Mouse (Mus musculus) cortical plate, adult 2 months (tissue): ENCODE data around the gene Son.

Experiments
- CTCF ChIP-seq: fragments of 200-500 bp; IDR thresholded peaks from 2 replicates; pipeline ENCODE4 v1.5.1; 2011; ENCODE audit warnings: mild to moderate bottlenecking, control low read depth, low read length; ENCODE audit not compliant: insufficient read depth; ENCODE audit errors: extremely low read depth
- POLR2A ChIP-seq: fragments of 200-500 bp; IDR thresholded peaks from 2 replicates; pipeline ENCODE4 v1.6.1; 2011; ENCODE audit warnings: mild to moderate bottlenecking, low read length, control low read depth; ENCODE audit not compliant: insufficient read depth; ENCODE audit errors: extremely low read depth

DNA sequence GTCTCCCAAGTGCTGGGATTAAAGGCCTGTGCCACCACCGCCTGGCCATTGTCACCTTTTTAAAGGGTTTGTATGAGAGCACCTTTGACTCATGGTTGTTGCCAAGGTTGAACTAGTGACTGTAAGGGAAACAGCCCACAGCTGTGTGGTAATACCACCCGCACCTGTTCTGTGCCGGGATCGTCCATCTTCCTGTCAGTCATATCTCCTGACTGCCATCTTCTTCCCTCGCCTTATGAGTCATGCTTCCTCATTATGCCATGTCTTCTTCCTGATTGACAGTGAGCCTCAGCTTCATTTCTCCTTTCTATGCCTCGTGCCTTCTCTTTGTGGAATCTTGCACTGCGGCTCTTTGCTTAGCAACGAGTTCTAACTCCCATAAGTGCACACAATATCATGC lies 40.3 kb upstream of the Son start:
- TF ChIP-seq CTCF (no peak), POLR2A (no peak)
